Mouse (Mus musculus) spleen, postnatal 36 days (tissue): ENCODE data around the gene Olfr282.

ENCODE experiments used
- DNase-seq, 2 experiments: peaks; one replicate each; pipeline ENCODE4 v3.0.0; 2022; ENCODE audit warnings: low spot score in 2 of 2, mixed read lengths in 1 of 2

Gene Olfr282

DNA sequence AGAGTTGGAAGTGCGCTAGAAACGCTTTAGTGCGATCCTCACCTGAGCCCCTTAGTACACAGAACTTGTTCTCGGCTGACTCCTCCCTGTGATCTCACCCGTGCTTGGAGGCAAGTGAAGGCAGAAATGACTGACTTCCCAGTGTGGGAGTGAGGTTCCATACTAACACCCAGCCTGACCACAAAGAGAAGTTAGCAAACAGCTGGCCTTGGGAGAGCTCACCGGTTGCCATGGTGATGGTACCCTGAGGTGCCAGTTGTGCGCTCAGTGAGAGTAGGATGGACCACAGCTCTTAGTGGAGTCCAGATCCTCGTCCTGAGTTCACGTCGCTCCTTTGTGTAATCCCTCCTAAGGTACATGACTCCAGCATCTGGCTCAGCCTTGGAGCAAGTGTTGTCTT lies 43.9 kb downstream of the Olfr282 start:
- no peak for DNase-seq

DNA sequence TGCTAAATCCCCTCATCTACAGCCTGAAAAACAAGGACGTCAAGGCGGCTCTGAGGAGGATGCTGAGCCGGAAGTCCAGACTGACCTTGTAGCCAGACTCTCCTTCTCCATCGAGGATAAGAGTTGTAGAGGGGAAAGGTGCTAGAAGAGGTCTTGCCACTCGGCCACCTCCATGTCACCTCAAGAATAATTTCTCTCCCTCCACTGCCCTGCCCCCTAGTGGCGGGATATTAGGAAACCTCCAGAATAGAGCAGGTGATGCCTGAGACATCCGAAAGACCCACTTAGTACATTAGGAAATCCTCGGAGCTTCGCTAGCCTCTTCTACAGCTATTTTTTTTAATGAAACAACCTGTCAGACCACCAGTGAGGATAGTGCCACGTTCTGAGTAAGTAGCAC lies 44.4 kb downstream of the Olfr282 start:
- peak; percentile 24 to 57 for DNase-seq

DNA sequence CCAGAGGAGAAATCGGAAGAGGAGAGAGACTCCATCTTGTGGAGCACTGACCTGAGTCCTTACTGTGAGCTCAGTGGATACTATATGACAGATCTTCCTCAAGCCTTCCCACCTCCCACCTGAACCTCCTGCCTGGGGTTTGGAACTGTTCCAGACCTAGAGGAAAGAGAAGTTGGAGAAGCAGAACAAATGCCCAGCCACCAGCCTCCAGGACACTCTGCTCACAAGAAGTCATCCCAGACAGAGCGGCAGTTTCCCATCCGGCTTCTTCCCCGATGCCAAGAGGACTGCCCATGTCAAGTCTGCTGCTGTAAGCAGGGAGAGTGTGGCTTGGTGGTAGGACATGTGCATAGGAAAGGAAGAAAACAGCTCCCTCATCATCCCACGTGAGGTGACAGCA lies 45.3 kb downstream of the Olfr282 start:
- DNase-seq = no peak

DNA sequence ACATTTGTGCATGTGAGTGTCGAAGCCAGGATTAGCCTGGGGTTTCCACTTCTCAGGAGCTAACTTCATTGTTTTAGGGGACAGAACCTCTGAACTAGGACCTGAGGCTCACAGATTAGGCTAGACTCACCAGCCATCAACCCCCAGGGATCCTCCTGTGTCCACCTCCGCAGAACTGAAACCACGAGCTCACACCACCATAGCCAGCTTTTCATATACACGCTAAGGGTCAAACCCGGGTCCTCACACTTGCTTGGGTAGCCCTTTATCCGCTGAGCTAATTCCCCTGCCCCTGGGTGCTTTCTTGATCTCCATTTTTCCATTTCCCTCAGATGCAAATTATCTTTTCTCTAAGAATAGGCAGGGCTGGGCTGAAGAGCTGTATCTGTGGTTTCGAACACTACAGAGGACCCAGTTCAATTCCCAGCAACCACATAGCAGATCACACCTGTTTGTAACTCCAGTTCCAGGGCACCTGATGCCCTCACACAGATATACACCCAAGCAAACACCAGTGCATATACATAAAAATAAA lies 48.6 kb downstream of the Olfr282 start:
- DNase-seq = no peak

DNA sequence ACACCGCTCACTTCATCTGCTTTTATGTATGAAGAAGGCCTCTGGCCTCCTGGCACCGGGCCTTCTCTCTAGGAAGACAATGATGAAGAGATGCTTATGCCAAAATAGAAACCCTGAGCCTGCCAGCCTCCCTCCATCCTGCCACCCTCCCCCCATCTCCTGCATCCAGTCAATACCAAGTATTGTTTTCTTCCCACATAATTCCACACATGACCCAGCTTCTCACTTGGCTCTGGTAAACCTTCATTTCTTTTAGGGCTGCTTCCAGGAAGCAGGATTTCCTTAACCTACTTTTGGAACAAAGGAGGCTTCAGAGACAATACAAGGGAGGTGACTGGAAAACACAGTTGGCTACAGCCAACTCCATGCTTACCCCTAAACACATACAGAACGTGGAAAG lies 51.7 kb downstream of the Olfr282 start, which contains the start of gene Lalba:
TSS of gene Lalba (minus strand) at position 21 of the 400 bp plus-strand sequence.
- DNase-seq = no peak

DNA sequence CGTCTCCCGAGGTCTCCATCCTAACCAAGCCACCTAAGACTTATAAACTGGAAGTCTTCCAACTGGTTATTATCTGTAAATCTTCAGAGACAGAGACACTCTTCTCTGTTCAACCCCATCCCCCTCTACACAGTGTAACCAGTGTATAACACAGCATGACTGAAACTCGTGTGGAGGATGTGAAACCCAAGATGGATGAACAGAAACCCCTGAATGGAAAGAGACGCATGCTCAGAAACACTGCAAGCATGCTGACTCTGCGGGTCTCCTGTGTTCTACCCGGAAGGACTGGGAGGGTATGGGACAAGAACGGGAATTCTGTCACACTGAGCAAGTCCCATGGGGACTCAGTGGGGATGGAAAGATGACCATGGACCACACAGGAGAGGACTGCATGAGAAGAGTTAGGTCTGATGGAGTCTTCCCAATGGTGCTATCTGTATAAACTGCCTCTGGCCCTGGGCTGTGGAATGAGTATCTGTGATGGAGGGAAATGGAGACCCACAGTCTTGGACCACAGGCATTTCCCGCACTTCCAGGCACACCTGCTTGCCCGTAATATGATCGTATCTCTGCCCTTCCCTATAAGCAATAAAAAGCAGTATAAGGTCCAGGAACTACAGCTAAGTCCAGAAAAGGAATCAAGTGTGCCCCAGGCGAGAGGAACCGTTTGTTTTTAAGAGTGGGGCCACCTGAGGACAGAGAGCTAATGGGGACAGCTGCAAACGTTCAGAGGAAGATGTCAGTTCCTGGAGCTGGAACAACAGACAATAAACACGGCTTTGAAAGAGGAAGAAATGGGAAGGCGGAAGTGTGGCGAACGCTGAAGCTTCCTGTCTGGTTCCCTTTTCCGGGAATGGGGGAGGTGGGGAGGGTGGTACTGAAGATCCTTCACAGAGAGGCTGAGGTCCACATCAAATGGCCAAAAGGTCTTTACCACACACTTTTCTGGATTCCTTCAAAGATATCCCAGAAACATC lies 53.2 kb downstream of the Olfr282 start:
- DNase-seq = peak; percentile 77 to 84

DNA sequence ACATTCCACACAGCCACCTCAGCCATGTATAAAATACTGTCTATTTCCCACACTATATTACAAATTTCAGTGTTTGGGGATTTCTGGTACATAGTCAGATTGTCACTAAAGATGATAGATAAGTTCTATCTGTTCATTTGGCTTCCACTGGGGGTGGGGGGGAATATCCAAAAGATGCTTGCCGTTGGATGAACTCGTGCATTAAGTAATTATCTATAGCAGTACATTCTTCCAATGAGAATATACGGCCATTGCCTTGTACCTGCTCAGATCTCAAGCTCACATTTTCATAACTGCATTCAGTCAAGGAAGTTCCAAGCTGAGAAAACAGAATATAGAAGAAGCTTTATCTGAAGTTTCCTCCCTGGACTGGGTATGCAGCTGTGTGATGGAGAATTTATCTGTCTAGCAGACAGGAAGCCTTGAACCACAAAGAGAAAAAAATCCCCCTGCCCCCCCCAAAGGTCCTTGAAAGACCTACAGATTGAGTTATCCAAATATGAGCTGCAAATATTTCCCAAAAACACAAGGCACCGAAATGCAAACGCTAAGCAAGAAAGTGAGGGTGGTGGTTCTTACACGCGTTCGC lies 55.5 kb downstream of the Olfr282 start:
- DNase-seq = peak in 1 of 2 experiments; percentile 33
